Comparison of ENCODE assay signal across 17 mouse cellular contexts in genomic region chr2:56959695-56960094, GRCm38 (mm10).
DNase-seq lines count a peak whose midpoint lies in the region; ATAC-seq and TF ChIP-seq lines count a peak whose summit lies in the region.
"Had no signal": no experiment of that assay in that cellular context is flagged by ENCODE, and none has a peak within 500 bp of the region (broad histone marks: within the 10 kb centered on the region; RNA-seq: fewer than 3 reads in every experiment).

No protein-coding gene starts in this region.

- no peaks in the 10 kb centered on the region for H3K27me3 ChIP-seq in forebrain, embryonic 14.5 days (replicated peaks; ENCODE audit: control insufficient read depth, insufficient read depth, low read length)
- H3K27me3 ChIP-seq in forebrain, embryonic 16.5 days (replicated peaks; ENCODE audit: control insufficient read depth, insufficient read depth, low read length): no peaks in the 10 kb centered on the region
- no peaks in the 10 kb centered on the region for H3K27me3 ChIP-seq in hindbrain, postnatal 0 days (ENCODE audit: insufficient read depth, low read length)
- no peaks in the 10 kb centered on the region for H3K27me3 ChIP-seq in neural tube, embryonic 14.5 days (ENCODE audit: control insufficient read depth, insufficient read depth, low read length)
- no peaks in the 10 kb centered on the region for H3K27me3 ChIP-seq in kidney, embryonic 14.5 days (ENCODE audit: control insufficient read depth, insufficient read depth, low read length)
- H3K27me3 ChIP-seq: embryonic facial prominence, embryonic 13.5 days; liver, embryonic 13.5 days; lung, embryonic 15.5 days had no signal

- DNase-seq in forebrain, embryonic 14.5 days (ENCODE audit: low spot score): peak; percentile 57
- DNase-seq in hindbrain, postnatal 0 days (ENCODE audit: low spot score): peak; percentile 8
- no peak for DNase-seq in heart, adult 11 months
- DNase-seq in kidney, postnatal 4 days: no peak
- DNase-seq: adrenal gland, postnatal 25 days; cerebellum, adult 9-11 months; gastrocnemius, adult 2 months; kidney, adult 8-10 months; liver, embryonic 13.5 days; right cerebral cortex, postnatal 25 days had no signal

- ATAC-seq in forebrain, embryonic 14.5 days: peak; percentile 46; the same call in 1 of the 2 replicates
- ATAC-seq in forebrain, embryonic 16.5 days: peak; percentile 49; the same call in 1 of the 2 replicates
- ATAC-seq in hindbrain, postnatal 0 days: no peak
- ATAC-seq in neural tube, embryonic 14.5 days (ENCODE audit: low read depth): peak; percentile 81
- ATAC-seq in kidney, embryonic 14.5 days (ENCODE audit: low FRiP score, low TSS enrichment): no peak

- no peak overlapping the region for H3K4me3 ChIP-seq in forebrain, embryonic 14.5 days (ENCODE audit: low read depth, low read length)
- no peak overlapping the region for H3K4me3 ChIP-seq in forebrain, embryonic 16.5 days (replicated peaks; ENCODE audit: low read length)
- no peak overlapping the region for H3K4me3 ChIP-seq in hindbrain, postnatal 0 days (ENCODE audit: low read length)
- no peak overlapping the region for H3K4me3 ChIP-seq in neural tube, embryonic 14.5 days (ENCODE audit: low read depth, low read length)
- no peak overlapping the region for H3K4me3 ChIP-seq in kidney, embryonic 14.5 days (ENCODE audit: low read length)
- H3K4me3 ChIP-seq: embryonic facial prominence, embryonic 13.5 days; gastrocnemius, adult 2 months; liver, embryonic 13.5 days; lung, embryonic 15.5 days had no signal

- H3K4me1 ChIP-seq in forebrain, embryonic 14.5 days (ENCODE audit: control insufficient read depth, insufficient read depth, low read length): peaks cover 11% of the 10 kb centered on the region
- 0 out of 2 replicates have a peak, but pooled peaks cover 6% of the 10 kb centered on the region for H3K4me1 ChIP-seq in forebrain, embryonic 16.5 days (replicated peaks; ENCODE audit: control insufficient read depth, insufficient read depth, low read length)
- no peaks in the 10 kb centered on the region for H3K4me1 ChIP-seq in hindbrain, postnatal 0 days (ENCODE audit: insufficient read depth, low read length)
- 0 out of 2 replicates have a peak, but pooled peaks cover 3% of the 10 kb centered on the region for H3K4me1 ChIP-seq in neural tube, embryonic 14.5 days (ENCODE audit: control insufficient read depth, insufficient read depth, low read length)
- no peaks in the 10 kb centered on the region for H3K4me1 ChIP-seq in kidney, embryonic 14.5 days (ENCODE audit: control insufficient read depth, insufficient read depth, low read length)
- H3K4me1 ChIP-seq: embryonic facial prominence, embryonic 13.5 days; liver, embryonic 13.5 days; lung, embryonic 15.5 days had no signal

- H3K27ac ChIP-seq in forebrain, embryonic 14.5 days (ENCODE audit: low read depth, low read length): no peak overlapping the region
- H3K27ac ChIP-seq in forebrain, embryonic 16.5 days (ENCODE audit: low read length): no peak overlapping the region
- H3K27ac ChIP-seq in hindbrain, postnatal 0 days: no peak overlapping the region
- no peak overlapping the region for H3K27ac ChIP-seq in neural tube, embryonic 14.5 days (ENCODE audit: low read depth, low read length)
- no peak overlapping the region for H3K27ac ChIP-seq in kidney, embryonic 14.5 days (ENCODE audit: low read depth, low read length)
- H3K27ac ChIP-seq: embryonic facial prominence, embryonic 13.5 days; gastrocnemius, adult 2 months; liver, embryonic 13.5 days; lung, embryonic 15.5 days; macrophage; stomach, postnatal 0 days had no signal

- TF ChIP-seq CTCF in hindbrain, postnatal 0 days (IDR thresholded peaks at IDR 0.05; ENCODE audit: low read depth): no peak

- WGBS in forebrain, embryonic 14.5 days: 12% methylated on average over 4 of the region's 4 CpGs
- WGBS in forebrain, embryonic 16.5 days: 22% methylated on average over 4 of the region's 4 CpGs
- 34% methylated on average over 4 of the region's 4 CpGs for WGBS in hindbrain, postnatal 0 days
- WGBS in neural tube, embryonic 14.5 days: 27% methylated on average over 4 of the region's 4 CpGs
- WGBS in kidney, embryonic 14.5 days: 45% methylated on average over 4 of the region's 4 CpGs

- H3K9me3 ChIP-seq in forebrain, embryonic 14.5 days (replicated peaks; ENCODE audit: control insufficient read depth, low read length): no peaks in the 10 kb centered on the region
- H3K9me3 ChIP-seq in forebrain, embryonic 16.5 days (ENCODE audit: control insufficient read depth, low read length): no peaks in the 10 kb centered on the region
- no peaks in the 10 kb centered on the region for H3K9me3 ChIP-seq in hindbrain, postnatal 0 days (ENCODE audit: low read length)
- no peaks in the 10 kb centered on the region for H3K9me3 ChIP-seq in neural tube, embryonic 14.5 days (ENCODE audit: control insufficient read depth, low read length)
- no peaks in the 10 kb centered on the region for H3K9me3 ChIP-seq in kidney, embryonic 14.5 days (ENCODE audit: control insufficient read depth, low read length)
- H3K9me3 ChIP-seq: embryonic facial prominence, embryonic 13.5 days; liver, embryonic 13.5 days; lung, embryonic 15.5 days had no signal

- no peak overlapping the region for H3K4me2 ChIP-seq in forebrain, embryonic 14.5 days (ENCODE audit: low read length)
- H3K4me2 ChIP-seq in forebrain, embryonic 16.5 days (ENCODE audit: low read length): no peak overlapping the region
- peak overlapping the region; percentile 13; the same call in 1 of the 2 replicates for H3K4me2 ChIP-seq in hindbrain, postnatal 0 days (ENCODE audit: low read depth, low read length)
- H3K4me2 ChIP-seq in neural tube, embryonic 14.5 days (ENCODE audit: low read depth, low read length): peak overlapping the region; percentile 33; the same call in 1 of the 2 replicates
- no peak overlapping the region for H3K4me2 ChIP-seq in kidney, embryonic 14.5 days (replicated peaks; ENCODE audit: low read depth, low read length)
- H3K4me2 ChIP-seq: embryonic facial prominence, embryonic 13.5 days; liver, embryonic 13.5 days; lung, embryonic 15.5 days had no signal

- H3K9ac ChIP-seq in forebrain, embryonic 14.5 days (ENCODE audit: low read length): no peak overlapping the region
- no peak overlapping the region for H3K9ac ChIP-seq in forebrain, embryonic 16.5 days (replicated peaks; ENCODE audit: low read depth, low read length)
- H3K9ac ChIP-seq in hindbrain, postnatal 0 days (replicated peaks; ENCODE audit: low read length): no peak overlapping the region
- no peak overlapping the region for H3K9ac ChIP-seq in neural tube, embryonic 14.5 days (replicated peaks; ENCODE audit: low read depth, low read length)
- no peak overlapping the region for H3K9ac ChIP-seq in kidney, embryonic 14.5 days (ENCODE audit: low read depth, low read length)
- H3K9ac ChIP-seq: embryonic facial prominence, embryonic 13.5 days; liver, embryonic 13.5 days; lung, embryonic 15.5 days had no signal

- H3K36me3 ChIP-seq in forebrain, embryonic 14.5 days (ENCODE audit: control insufficient read depth, insufficient read depth, low read length): no peaks in the 10 kb centered on the region
- no peaks in the 10 kb centered on the region for H3K36me3 ChIP-seq in forebrain, embryonic 16.5 days (ENCODE audit: control insufficient read depth, insufficient read depth)
- H3K36me3 ChIP-seq in hindbrain, postnatal 0 days (ENCODE audit: insufficient read depth, low read length): no peaks in the 10 kb centered on the region
- H3K36me3 ChIP-seq in neural tube, embryonic 14.5 days (ENCODE audit: control insufficient read depth, insufficient read depth, low read length): no peaks in the 10 kb centered on the region
- no peaks in the 10 kb centered on the region for H3K36me3 ChIP-seq in kidney, embryonic 14.5 days (ENCODE audit: control insufficient read depth, insufficient read depth, low read length)
- H3K36me3 ChIP-seq: embryonic facial prominence, embryonic 13.5 days; liver, embryonic 13.5 days; lung, embryonic 15.5 days had no signal

Comparison
In these comparisons a context has a peak if more than half of its experiments do, and no peak if none do; other contexts are left out.
1. ATAC-seq: peak in forebrain, embryonic 14.5 days (single experiment), forebrain, embryonic 16.5 days (single experiment) and neural tube, embryonic 14.5 days (single experiment); none in hindbrain, postnatal 0 days (single experiment) and kidney, embryonic 14.5 days (single experiment).
2. DNase-seq: peak in forebrain, embryonic 14.5 days (single experiment) and hindbrain, postnatal 0 days (single experiment); none in heart, adult 11 months (single experiment) and kidney, postnatal 4 days (0 of 2).
3. H3K4me2 ChIP-seq: peak in hindbrain, postnatal 0 days (single experiment) and neural tube, embryonic 14.5 days (single experiment); none in forebrain, embryonic 14.5 days (single experiment), forebrain, embryonic 16.5 days (single experiment) and kidney, embryonic 14.5 days (single experiment).